20 mouse cellular contexts compared by ENCODE assay signal in the genomic region with DNA sequence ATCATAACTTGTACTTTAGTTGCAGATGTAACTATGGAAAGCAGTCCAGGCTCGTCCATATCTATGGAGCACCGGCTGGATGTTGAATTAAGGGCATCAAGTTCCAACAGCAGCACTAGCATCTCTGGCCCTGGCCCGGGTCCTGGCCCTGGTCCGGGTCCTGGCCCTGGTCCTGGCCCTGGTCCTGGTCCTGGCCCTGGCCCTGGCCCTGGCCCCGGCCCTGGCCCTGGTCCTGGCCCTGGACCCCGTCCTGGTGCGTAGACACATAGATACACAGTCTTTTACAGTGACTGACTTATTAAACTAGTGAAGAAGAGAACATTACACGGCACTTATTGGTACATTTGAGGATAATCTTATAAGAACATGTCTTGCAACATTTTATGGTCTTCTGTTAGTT. TPM values are rescaled to one million over a fixed set of nuclear protein-coding genes. Genes with fewer than 3 reads are reported as not detected.
DNase-seq lines count a peak whose midpoint lies in the region; ATAC-seq and TF ChIP-seq lines count a peak whose summit lies in the region.
"Had no signal": no experiment of that assay in that cellular context is flagged by ENCODE, and none has a peak within 500 bp of the region (broad histone marks: within the 10 kb centered on the region; RNA-seq: fewer than 3 reads in every experiment).

No protein-coding gene starts in this region.

- no peak for TF ChIP-seq CTCF in hindbrain, postnatal 0 days (IDR thresholded peaks at IDR 0.05; ENCODE audit: low read depth)

- no peak overlapping the region for H3K4me3 ChIP-seq in hindbrain, postnatal 0 days (ENCODE audit: low read length)
- H3K4me3 ChIP-seq: forebrain, embryonic 10.5 days; heart, embryonic 13.5 days; layer of hippocampus, adult 2 months; neural tube, embryonic 12.5 days had no signal

- no peak for ATAC-seq in hindbrain, postnatal 0 days
- ATAC-seq: forebrain, postnatal 0 days had no signal

- peak; percentile 2 to 7 for DNase-seq in cerebellum, postnatal 25 days
- DNase-seq in cerebellum, postnatal 36 days: no peak
- peak; percentile 2 for DNase-seq in layer of hippocampus, adult 11-12 months (ENCODE audit: low spot score)
- no peak for DNase-seq in layer of hippocampus, postnatal 36 days
- DNase-seq in gastrocnemius, adult 8-10 months (ENCODE audit: low spot score in 2 of 2): peak; percentile 7 to 34
- no peak for DNase-seq in hindbrain, postnatal 0 days (ENCODE audit: low spot score)
- no peak for DNase-seq in right cerebral cortex, postnatal 4 days
- DNase-seq: B cell, adult 2 months; cerebellum, adult 8-10 months; forebrain, postnatal 0 days; kidney, adult 8-10 months; kidney, postnatal 14 days; lung, postnatal 4 days; midbrain, embryonic 14.5 days; thymus, adult 18-20 months; thymus, postnatal 36 days had no signal

- no peaks in the 10 kb centered on the region; the same call in 1 of the 2 replicates for H3K27me3 ChIP-seq in hindbrain, postnatal 0 days (ENCODE audit: insufficient read depth, low read length)
- H3K27me3 ChIP-seq: heart, embryonic 13.5 days; neural tube, embryonic 12.5 days had no signal

- no peaks in the 10 kb centered on the region for H3K9me3 ChIP-seq in hindbrain, postnatal 0 days (ENCODE audit: low read length)
- H3K9me3 ChIP-seq: forebrain, embryonic 10.5 days; heart, embryonic 13.5 days; neural tube, embryonic 12.5 days had no signal

- H3K9ac ChIP-seq in hindbrain, postnatal 0 days (replicated peaks; ENCODE audit: low read length): no peak overlapping the region
- H3K9ac ChIP-seq: forebrain, postnatal 0 days; heart, embryonic 13.5 days; neural tube, embryonic 12.5 days had no signal

- no peaks in the 10 kb centered on the region for H3K4me1 ChIP-seq in hindbrain, postnatal 0 days (ENCODE audit: insufficient read depth, low read length)
- H3K4me1 ChIP-seq: forebrain, embryonic 10.5 days; heart, embryonic 13.5 days; neural tube, embryonic 12.5 days had no signal

- H3K4me2 ChIP-seq in hindbrain, postnatal 0 days (ENCODE audit: low read depth, low read length): no peak overlapping the region
- H3K4me2 ChIP-seq: heart, embryonic 13.5 days; neural tube, embryonic 12.5 days had no signal

- H3K27ac ChIP-seq in hindbrain, postnatal 0 days: no peak overlapping the region
- H3K27ac ChIP-seq: forebrain, embryonic 10.5 days; heart, embryonic 13.5 days; layer of hippocampus, adult 2 months; neural tube, embryonic 12.5 days had no signal

- whole genome bisulfite sequencing in hindbrain, postnatal 0 days: 89% methylated on average over 8 of the region's 8 CpGs

- peaks cover under 1% of the 10 kb centered on the region; the same call in 1 of the 2 replicates for H3K36me3 ChIP-seq in hindbrain, postnatal 0 days (ENCODE audit: insufficient read depth, low read length)

RNA-seq across cellular contexts. Expression of a gene that starts 58.8 kb away (rescaled TPM):
- total RNA-seq in layer of hippocampus, postnatal 36 days (2021): 100 to 1,000 TPM; 267 to 276 TPM
- 100 to 1,000 TPM; 117 to 155 (median 129) TPM for total RNA-seq in gastrocnemius, adult 8-10 months (2022)
- total RNA-seq in hindbrain, postnatal 0 days (2014; rRNA removed): 131 and 140 TPM in 2 replicates
- polyA plus RNA-seq in hindbrain, postnatal 0 days (2015; fragmentation: Nextera tagmentation; extraction: Ambion mirVana): 30.0 and 36.1 TPM in 2 replicates

Comparison
In these comparisons a context has a peak if more than half of its experiments do, and no peak if none do; other contexts are left out.
1. DNase-seq: peak in cerebellum, postnatal 25 days (2 of 2), layer of hippocampus, adult 11-12 months (single experiment) and gastrocnemius, adult 8-10 months (2 of 2); none in cerebellum, postnatal 36 days (0 of 2), layer of hippocampus, postnatal 36 days (0 of 2), hindbrain, postnatal 0 days (single experiment) and right cerebral cortex, postnatal 4 days (single experiment).